Mouse (Mus musculus) left cerebral cortex, adult 9 months (tissue): ENCODE results near the gene Tsku.

Source experiments
- DNase-seq, 2 experiments: peaks; one replicate each; pipeline ENCODE4 v3.0.0; 2022; ENCODE audit warnings: low spot score in 2 of 2

Gene Tsku

GRCm38 (mm10) chr7:98359951-98360620 lies 1.0 kb downstream of the Tsku start:
- no peak for DNase-seq

GRCm38 (mm10) chr7:98358016-98358415 lies 3.1 kb downstream of the Tsku start:
- no peak for DNase-seq

DNA sequence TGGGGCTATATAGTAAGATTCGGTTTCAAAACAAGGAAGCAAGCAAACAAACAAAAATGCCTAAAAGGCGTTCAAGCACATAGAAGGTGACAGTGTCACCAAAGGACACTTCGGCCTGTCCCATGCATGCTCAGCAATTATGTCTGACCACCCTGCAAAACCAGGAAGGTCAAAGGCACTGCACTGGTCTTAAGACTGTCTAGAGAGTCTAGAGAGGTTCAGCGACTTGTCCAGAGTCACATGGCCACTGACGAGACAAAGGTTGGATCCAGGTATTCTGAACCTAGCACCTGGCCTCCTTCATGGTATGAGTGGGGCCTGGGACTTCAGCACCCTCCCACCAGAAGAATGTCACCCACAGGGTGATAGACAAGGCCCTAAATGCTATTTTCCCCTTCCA lies 3.8 kb downstream of the Tsku start:
- no peak for DNase-seq

DNA sequence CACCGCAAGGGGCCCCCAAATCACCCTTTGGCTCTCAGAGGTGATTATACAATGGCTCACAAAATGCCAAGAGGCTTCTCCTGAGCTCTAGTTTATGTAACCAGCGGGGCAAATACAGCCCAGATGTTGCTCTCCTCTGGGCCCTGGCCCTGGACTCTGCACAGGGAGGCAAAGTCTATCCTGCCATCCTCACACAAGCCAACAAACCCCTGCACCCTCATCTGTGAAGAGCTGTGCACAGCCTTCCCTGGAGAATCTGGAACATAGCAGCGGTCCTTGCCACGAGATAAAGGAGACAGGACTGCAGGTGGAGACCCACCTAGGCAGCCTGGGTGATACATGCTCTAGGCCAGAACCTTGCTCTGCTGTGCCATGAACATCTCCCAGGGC lies 6.2 kb downstream of the Tsku start:
- DNase-seq: no peak

DNA sequence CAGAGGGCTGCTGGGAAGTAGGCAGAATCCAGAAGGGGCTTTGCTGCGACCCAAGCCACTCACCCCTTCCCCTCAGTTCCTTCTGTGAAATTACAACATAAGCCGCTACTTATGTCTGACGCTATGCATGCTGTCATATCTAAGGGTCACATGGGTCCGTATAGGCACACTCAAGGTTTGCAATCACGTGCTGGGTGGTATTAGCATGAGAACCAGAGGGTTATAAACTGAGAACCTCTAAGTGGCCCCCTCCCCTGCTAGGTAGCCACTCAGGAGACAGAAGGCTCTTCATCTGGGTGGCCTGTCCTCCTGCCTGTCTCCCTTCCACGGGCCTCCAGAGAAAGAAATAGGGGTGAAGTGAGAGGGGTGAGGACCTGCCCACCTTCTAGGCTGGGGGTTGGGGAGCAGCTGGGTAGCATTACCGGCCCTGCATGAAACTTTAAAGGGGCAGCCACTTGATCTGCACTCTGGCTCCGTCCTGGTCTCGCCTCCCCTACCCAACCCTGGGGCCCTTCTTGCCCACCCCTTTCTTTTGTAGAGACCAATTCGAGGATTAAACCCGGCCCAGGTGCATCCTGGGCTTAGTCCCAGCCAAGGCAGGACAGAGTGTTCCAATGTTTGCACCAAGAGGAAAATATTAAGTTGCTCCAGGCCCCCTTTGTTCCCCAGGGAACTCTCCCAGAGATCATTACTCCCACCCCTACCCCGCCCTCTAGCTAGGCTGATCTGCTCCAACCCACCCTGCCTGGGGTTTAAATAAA lies 6.8 kb downstream of the Tsku start:
- no peak for DNase-seq

DNA sequence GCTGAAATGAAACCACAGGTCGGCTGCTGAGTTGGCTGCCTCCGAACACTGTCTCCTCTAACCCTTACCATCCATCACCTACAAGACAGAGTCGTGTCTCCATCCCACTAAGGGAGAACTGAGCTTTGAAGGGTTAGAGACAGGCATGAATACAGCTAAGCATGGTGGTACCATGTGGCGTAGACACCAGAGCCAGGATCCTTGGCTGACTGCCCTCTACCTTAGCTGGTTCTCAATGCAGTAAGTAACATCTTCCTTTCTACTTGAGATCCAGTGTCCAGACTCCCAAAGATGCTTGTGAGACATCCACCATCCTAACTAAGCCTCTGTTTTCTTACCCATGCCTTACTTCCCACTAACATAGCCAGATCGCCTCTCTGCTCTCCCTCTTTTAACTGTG lies 7.5 kb downstream of the Tsku start:
- no peak for DNase-seq

DNA sequence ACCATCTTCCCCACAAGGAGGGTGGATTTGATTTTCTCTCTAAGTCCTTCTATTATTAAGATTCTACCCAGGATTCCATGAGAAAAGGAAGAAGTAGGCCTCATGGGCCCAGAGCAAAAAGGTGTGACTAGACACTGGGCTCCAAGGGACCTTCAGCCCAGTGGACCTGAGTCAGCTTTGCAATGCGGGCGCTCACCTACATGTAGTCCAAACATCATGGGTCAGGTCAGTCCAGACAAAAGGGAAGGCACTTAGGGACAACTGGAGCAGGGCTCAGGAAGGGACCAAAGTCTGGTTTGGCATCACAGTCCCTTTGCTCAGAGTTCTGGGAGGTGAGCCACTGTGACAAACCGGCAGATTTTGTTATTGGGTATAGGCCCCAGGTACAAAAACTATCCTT lies 9.6 kb downstream of the Tsku start:
- no peak for DNase-seq

DNA sequence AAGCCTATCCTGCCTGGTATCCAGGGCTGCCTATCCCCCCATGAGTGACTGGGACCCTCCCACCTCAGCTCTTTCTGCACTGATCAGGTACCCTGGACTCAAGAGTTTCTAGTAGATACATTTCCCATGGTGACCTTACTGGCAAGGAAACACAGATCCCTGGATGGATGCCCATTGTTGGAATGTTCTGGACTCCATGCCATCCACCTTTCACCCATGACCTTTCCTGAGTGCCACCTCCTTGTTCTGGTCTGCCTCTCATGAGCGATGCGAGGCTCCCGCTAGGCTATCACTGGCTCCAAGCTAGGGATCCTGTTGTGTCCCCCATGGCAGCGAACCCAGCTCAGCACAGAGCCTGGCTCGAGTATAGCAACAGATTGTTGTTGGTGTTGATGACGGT lies 11.3 kb downstream of the Tsku start:
- DNase-seq: no peak

GRCm38 (mm10) chr7:98349096-98349495 lies 12.0 kb downstream of the Tsku start:
- peak; percentile 20 to 84 for DNase-seq

- peak in 1 of 2 experiments; percentile 55 for DNase-seq
Measured at GRCm38 (mm10) chr7:98348043-98348442, 13.1 kb downstream of the Tsku start.

DNA sequence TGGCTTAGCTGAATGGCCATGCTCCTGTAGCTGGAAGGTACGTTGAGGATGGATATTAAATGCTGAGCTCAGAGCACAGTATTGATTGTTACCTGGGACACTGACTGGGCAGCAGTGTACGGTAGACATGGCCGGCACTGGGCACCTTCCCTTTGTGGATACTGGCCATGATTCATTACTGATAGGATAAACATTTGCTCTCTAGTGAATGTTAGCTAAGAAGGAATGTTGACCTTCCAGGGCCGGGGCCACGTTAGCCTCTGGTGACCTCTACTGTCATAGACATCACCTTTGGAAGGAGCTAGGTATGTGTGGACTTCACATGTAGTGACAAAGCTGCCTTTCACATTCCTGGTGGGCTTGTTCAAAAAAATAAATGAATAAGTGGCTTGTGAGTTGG lies 13.7 kb downstream of the Tsku start:
- DNase-seq: no peak

DNA sequence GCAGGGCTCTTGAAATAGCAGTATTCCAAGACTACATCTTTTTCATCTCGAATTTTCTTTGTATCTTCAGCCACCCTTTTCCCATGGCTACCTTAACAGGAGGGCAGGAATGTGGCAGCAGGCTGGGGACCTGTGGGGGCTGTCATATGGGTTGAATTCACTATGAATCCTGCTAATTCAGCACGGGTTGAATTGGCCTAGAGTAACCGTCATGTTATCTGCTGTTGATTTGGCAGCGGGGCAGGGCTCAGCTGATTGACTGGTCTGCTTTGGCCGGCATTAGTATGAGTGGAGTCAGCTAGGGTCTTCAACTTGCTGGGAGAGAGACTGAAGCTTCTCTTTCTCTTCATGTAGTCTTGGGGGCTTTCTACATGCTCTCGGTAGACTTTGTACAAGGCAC lies 16.1 kb downstream of the Tsku start:
- DNase-seq: no peak

- no peak for DNase-seq
Measured at GRCm38 (mm10) chr7:98344361-98344760, 16.8 kb downstream of the Tsku start.

DNA sequence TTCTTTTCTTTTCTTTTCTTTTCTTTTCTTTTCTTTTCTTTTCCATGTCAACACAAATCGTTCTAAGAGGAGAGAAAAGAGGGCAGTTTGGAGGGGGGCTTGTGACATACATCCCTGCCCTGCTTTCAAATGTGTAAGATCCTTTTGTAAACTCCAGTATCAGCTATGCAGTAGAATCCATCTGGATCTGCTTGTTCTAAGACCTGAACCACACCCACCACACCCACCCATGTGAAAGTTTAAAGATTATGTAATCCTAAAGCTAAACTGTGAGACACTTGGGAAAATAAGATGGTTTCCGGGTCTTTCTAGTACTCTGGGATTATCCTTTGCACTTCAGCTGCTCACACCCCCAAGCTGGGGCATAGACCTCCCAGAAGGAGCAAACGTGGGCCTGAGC lies 18.9 kb downstream of the Tsku start:
- DNase-seq: no peak

- DNase-seq: peak; percentile 25 to 88
Measured at GRCm38 (mm10) chr7:98341475-98341874, 19.7 kb downstream of the Tsku start.

DNA sequence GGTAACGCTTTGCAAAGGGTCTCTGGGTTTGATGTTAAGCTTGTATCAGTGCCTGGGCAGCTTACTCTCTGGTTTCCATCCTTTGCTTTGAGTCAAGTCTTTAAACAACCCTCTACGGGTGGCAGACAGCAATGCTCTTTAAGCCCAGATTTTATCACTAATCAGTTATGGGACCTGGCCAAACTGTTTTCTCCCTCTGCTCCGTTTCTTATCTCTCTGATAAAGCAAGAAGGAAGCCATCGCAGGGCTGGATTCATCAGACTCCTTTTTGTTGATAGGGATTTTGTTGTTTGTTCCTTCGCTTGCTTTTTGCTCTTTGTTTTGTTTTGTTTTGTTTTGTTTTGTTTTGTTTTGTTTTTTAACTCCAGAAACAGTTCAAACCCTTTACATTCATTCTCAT lies 20.8 kb downstream of the Tsku start:
- DNase-seq: no peak

DNA sequence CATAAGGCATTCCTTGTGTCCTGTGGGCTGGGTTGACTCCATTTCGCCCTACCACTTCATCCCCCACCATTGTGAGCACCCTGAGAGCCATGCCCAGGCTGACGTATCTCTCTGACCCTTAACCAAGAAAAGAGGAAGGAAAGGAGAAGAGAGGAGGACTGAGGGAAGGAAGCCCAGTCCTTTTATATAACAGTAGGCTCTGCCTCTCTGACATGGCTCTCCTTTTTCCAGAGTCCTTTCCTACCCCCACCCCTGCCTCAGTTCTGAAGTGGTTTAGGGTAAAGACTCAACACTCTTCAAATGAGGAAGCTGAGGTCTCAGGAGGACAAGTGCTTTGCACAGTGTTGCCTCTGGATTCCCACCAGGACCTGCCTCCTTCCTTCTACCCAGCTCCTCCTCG lies 27.1 kb downstream of the Tsku start:
- DNase-seq: no peak

- no peak for DNase-seq
Measured at GRCm38 (mm10) chr7:98333507-98333906, 27.6 kb downstream of the Tsku start.

- no peak for DNase-seq
Measured at GRCm38 (mm10) chr7:98332678-98333397, 28.3 kb downstream of the Tsku start.

GRCm38 (mm10) chr7:98331932-98332331 lies 29.2 kb downstream of the Tsku start:
- DNase-seq: no peak

- no peak for DNase-seq
Measured at GRCm38 (mm10) chr7:98330375-98331002, 30.6 kb downstream of the Tsku start.

GRCm38 (mm10) chr7:98329651-98330374 lies 31.3 kb downstream of the Tsku start:
- DNase-seq: no peak
